Mouse (Mus musculus) G1E (cell line): ENCODE measurements around the gene Rnf144a. TPM values are rescaled to one million over a fixed set of nuclear protein-coding genes. Genes with fewer than 3 reads are reported as not detected.

Source experiments
- ATAC-seq: 2 replicates; pipeline ENCODE4 v1.8.0; 2016; ENCODE audit warnings: mild to moderate bottlenecking; ENCODE audit not compliant: insufficient number of reproducible peaks, poor library complexity, low FRiP score, severe bottlenecking; ENCODE audit errors: extremely low read depth
- DNase-seq: peaks from one replicate; pipeline ENCODE4 v3.0.0; 2012; ENCODE audit warnings: low spot score
- H3K27me3 ChIP-seq: 2 replicates; pipeline ENCODE4 v1.6.1; 2012; ENCODE audit warnings: mild to moderate bottlenecking, low read length, inconsistent platforms; ENCODE audit not compliant: insufficient read depth
- H3K36me3 ChIP-seq: replicated peaks from 2 replicates; pipeline ENCODE3; 2012; ENCODE audit warnings: mild to moderate bottlenecking, inconsistent platforms
- H3K4me1 ChIP-seq: 2 replicates; pipeline ENCODE4 v1.6.1; 2012; ENCODE audit warnings: low read depth, low read length, inconsistent platforms, mixed read lengths; ENCODE audit not compliant: insufficient read depth
- H3K4me3 ChIP-seq: 2 replicates; pipeline ENCODE4 v1.5.1; 2012; ENCODE audit warnings: low read depth, mild to moderate bottlenecking, inconsistent platforms, low read length, moderate library complexity, mixed read lengths
- H3K9me3 ChIP-seq: replicated peaks from 2 replicates; pipeline ENCODE4 v1.6.1; 2012; ENCODE audit warnings: inconsistent platforms
- CTCF ChIP-seq: IDR thresholded peaks from 2 replicates; pipeline ENCODE4 v1.5.1; 2012; ENCODE audit warnings: low read depth, low read length, inconsistent platforms, mixed read lengths
- GATA1 ChIP-seq: IDR thresholded peaks from 2 replicates; pipeline ENCODE4 v1.6.1; 2012; ENCODE audit warnings: borderline replicate concordance, low read length, inconsistent platforms, mixed read lengths
- GATA2 ChIP-seq: IDR thresholded peaks from 2 replicates; pipeline ENCODE4 v1.6.1; 2012; ENCODE audit warnings: low read depth, low read length, inconsistent platforms, borderline replicate concordance
- POLR2AphosphoS5 ChIP-seq: IDR thresholded peaks from 2 replicates; pipeline ENCODE4 v1.6.1; 2012; ENCODE audit warnings: low read depth, low read length, inconsistent platforms; ENCODE audit not compliant: insufficient replicate concordance
- TAL1 ChIP-seq: conservative IDR thresholded peaks from 2 replicates; pipeline ENCODE4 v1.6.1; 2012; ENCODE audit warnings: low read depth, low read length, inconsistent platforms, mixed read lengths
- polyA plus RNA-seq: library from polyadenylated mRNA; stranded (reverse); fragments of >175 nt; gene quantifications from 2 replicates; pipeline ENCODE4 v1.2.3, GENCODE M21; 2012
- total RNA-seq, 2 experiments: library from RNA; stranded (forward) in 1 of 2; stranded (reverse) in 1 of 2; fragments of 200-1000 nt in 1 of 2; fragments of >200 nt in 1 of 2; fragmentation: Nextera tagmentation in 1 of 2; gene quantifications; 2 replicates each; pipeline ENCODE4 v1.2.3; 2014 to 2017

Gene Rnf144a
- total and polyA plus RNA-seq, 3 experiments = 0.22 TPM; not detected in 2

DNA sequence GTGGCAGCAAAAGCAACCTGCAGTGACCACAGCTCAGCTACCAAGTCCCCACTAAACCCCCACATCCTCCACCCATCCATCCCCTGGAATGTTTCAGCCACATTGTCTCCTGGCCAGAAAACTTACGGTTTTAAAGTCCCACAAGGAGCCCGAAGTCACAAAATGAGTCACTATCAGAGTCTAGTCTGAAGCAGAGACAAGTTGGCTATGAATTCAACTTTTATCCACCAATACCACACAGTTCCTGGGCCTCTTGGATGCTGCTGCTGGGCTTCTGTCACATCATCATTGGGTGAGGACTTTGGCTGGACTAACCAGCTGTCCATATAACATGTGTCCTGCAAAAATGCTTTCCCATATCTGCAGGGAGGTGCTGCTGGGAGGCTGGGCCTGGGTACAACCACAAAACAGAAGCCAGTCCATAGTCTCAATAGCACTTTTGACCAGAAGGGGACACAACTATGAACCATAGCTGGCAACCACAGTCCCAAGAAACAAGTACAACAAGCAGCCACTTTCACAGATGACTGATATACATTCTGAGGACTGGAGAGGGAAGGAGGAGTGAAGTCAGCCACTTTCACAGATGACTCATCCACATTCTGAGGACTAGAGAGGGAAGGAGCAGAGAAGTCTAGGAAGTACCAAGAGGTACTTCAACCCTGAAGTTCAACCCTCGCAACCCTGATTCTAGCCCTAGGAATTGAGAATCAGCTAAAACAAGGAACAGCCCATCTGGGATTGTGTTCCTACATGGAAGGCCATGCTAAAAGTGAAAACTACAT, 49.3 kb downstream of the Rnf144a start:
- H3K9me3 ChIP-seq = peaks cover 59% of the 10 kb centered on the region
- H3K27me3 ChIP-seq = no peaks in the 10 kb centered on the region
- ATAC-seq (no peak), DNase-seq (no peak)
- no peak overlapping the region for H3K4me3 ChIP-seq
- H3K36me3 ChIP-seq = no peaks in the 10 kb centered on the region
- H3K4me1 ChIP-seq = no peaks in the 10 kb centered on the region
- no peak for TF ChIP-seq POLR2AphosphoS5
- no peak for TF ChIP-seq TAL1
- TF ChIP-seq GATA1 = no peak
- no peak for TF ChIP-seq CTCF
- no peak for TF ChIP-seq GATA2

DNA sequence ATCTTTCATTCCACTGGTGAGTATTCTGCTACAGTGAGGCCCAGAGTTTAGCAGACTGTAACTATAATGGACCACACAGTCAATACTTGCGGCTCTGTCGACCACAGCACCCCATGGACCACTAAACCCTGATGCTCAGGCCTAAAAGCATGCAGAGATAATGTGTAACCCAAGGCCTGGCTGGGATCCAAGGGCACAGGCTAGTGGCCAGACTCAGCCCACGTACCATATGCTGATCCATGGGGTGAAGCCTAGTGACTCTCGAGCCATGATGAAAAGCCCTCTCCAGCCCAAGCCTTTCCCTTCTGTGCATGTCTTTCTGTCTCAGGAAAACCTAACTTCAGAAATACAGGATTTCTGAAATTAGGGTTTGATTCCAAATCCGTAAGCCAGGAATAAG, 50.2 kb downstream of the Rnf144a start:
- no peaks in the 10 kb centered on the region for H3K4me1 ChIP-seq
- H3K4me3 ChIP-seq = no peak overlapping the region
- peaks cover 56% of the 10 kb centered on the region for H3K9me3 ChIP-seq
- ATAC-seq (no peak), DNase-seq (no peak)
- no peaks in the 10 kb centered on the region for H3K27me3 ChIP-seq
- no peaks in the 10 kb centered on the region for H3K36me3 ChIP-seq
- no peak for TF ChIP-seq TAL1

- Histone ChIP-seq H3K4me3 (no peak overlapping the region), H3K4me1 (no peaks in the 10 kb centered on the region), H3K36me3 (no peaks in the 10 kb centered on the region), H3K27me3 (no peaks in the 10 kb centered on the region), H3K9me3 (peaks cover 62% of the 10 kb centered on the region)
- no peak for DNase-seq
- no peak for ATAC-seq
- TF ChIP-seq GATA1 (no peak), CTCF (no peak), TAL1 (no peak), POLR2AphosphoS5 (no peak), GATA2 (no peak)
These were observed 54.0 kb downstream of the Rnf144a start for GRCm38 (mm10) chr12:26360946-26361523.

DNA sequence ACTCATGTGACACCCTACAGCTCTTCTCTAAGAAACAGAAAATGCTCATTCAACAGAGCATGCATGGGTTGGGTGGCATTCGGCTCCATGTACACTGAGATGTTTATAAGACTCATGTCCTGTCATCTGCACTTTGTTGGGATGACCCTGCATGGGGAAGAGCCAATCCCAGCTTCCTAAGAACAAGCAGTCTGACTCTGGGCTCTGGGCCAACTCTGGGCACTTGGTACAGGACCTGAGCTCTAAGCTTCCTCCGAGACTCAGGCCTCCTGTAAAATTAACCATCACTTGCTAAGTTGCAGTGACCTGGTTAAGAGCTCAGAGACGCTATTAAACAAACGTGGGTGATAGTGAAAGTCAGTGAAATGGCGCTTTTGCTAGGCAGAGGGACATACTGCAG, 55.2 kb downstream of the Rnf144a start:
- no peaks in the 10 kb centered on the region for H3K36me3 ChIP-seq
- ATAC-seq (no peak), DNase-seq (no peak)
- H3K4me1 ChIP-seq = no peaks in the 10 kb centered on the region
- H3K4me3 ChIP-seq = no peak overlapping the region
- peaks cover 50% of the 10 kb centered on the region for H3K9me3 ChIP-seq
- TF ChIP-seq CTCF = no peak
- no peak for TF ChIP-seq GATA1
- TF ChIP-seq TAL1 = no peak
- TF ChIP-seq POLR2AphosphoS5 = no peak
- no peaks in the 10 kb centered on the region for H3K27me3 ChIP-seq

- ATAC-seq = no peak
These were observed 55.8 kb downstream of the Rnf144a start for GRCm38 (mm10) chr12:26359241-26359640.

GRCm38 (mm10) chr12:26357246-26357645, 57.8 kb downstream of the Rnf144a start:
- peaks cover 42% of the 10 kb centered on the region for H3K9me3 ChIP-seq
- H3K27me3 ChIP-seq = no peaks in the 10 kb centered on the region
- TF ChIP-seq TAL1 = no peak
- no peak for TF ChIP-seq POLR2AphosphoS5
- ATAC-seq (no peak), DNase-seq (no peak)
- no peak overlapping the region for H3K4me3 ChIP-seq
- H3K36me3 ChIP-seq = no peaks in the 10 kb centered on the region
- no peaks in the 10 kb centered on the region for H3K4me1 ChIP-seq

More at GRCm38 (mm10) chr12:26359241-26359640, 55.8 kb downstream of the Rnf144a start:
- no peak overlapping the region for H3K4me3 ChIP-seq
- TF ChIP-seq GATA2 = no peak
- TF ChIP-seq GATA1 = no peak
- TF ChIP-seq CTCF = no peak
- TF ChIP-seq POLR2AphosphoS5 = no peak
- TF ChIP-seq TAL1 = no peak
- H3K4me1 ChIP-seq = no peaks in the 10 kb centered on the region
- H3K27me3 ChIP-seq = no peaks in the 10 kb centered on the region
- no peaks in the 10 kb centered on the region for H3K36me3 ChIP-seq
- no peak for DNase-seq
- H3K9me3 ChIP-seq = peaks cover 49% of the 10 kb centered on the region

DNA sequence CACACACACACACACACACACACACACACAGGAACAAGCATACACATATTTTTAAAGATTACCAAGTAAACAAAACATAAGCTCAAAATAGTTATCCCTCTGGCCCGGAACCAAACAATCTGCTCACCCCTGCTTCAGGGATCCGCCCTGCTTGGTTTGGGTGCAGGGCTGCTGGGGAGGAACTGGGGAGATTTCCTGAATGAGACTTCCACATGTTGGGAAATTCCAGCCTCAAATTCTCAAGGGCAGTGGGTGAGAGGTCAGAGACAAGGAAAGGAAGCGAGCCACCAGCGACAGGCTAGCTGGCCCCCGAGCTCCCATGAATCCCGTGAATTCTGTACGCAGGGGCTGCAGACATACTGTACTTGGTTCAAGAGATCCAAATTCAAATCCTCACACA, 58.9 kb downstream of the Rnf144a start:
- H3K4me1 ChIP-seq = no peaks in the 10 kb centered on the region
- TF ChIP-seq GATA1 = no peak
- no peak for TF ChIP-seq TAL1
- TF ChIP-seq CTCF = no peak
- no peak for TF ChIP-seq POLR2AphosphoS5
- TF ChIP-seq GATA2 = no peak
- no peaks in the 10 kb centered on the region for H3K36me3 ChIP-seq
- no peaks in the 10 kb centered on the region for H3K27me3 ChIP-seq
- ATAC-seq (no peak), DNase-seq (no peak)
- H3K9me3 ChIP-seq = peaks cover 43% of the 10 kb centered on the region
- H3K4me3 ChIP-seq = no peak overlapping the region
